Mouse (Mus musculus): ENCODE measurements around the gene Mcm8. TPM values are rescaled to one million over a fixed set of nuclear protein-coding genes. Genes with fewer than 3 reads are reported as not detected.

Mcm8 gene
- polyA plus RNA-seq (2012; rRNA removed): 4.3 and 6.5 TPM in 2 replicates

GRCm38 (mm10) chr2:132815608-132816314 lies at the start of gene Mcm8, which contains the start of gene Trmt6:
TSS of gene Mcm8 (plus strand) at chr2:132816141.
TSS of gene Trmt6 (minus strand) at chr2:132816055.
- TF ChIP-seq POLR2A (IDR thresholded peaks at IDR 0.05; ENCODE audit: borderline replicate concordance, extremely low read depth, insufficient read depth, insufficient read length, poor library complexity, severe bottlenecking) (0 out of 2 replicates have a peak, but pooled peaks have one; percentile 34), CTCF (IDR thresholded peaks at IDR 0.05; ENCODE audit: borderline replicate concordance, extremely low read depth, insufficient read depth, insufficient read length) (peak; percentile 27; the same call in 1 of the 2 replicates)

DNA sequence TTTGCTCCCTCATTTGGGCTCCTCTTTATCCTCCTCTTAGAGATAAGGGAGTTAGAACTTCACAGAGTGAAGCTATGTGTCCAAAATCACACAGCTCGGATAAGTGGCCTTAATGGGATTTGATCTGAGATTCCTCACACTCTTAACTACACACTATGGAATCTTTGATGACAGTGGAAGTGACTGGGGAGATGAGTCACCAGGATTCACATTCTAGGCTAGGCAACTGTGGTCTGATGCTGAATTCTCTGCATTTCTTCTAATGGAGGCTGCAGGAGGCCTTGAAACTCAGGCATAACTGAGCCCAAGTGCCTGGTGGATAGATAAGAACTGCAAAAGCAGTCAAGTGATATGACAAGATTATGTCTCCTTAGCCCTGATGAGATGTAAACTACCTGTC lies 45.1 kb upstream of the Mcm8 start:
- TF ChIP-seq CTCF (IDR thresholded peaks at IDR 0.05; ENCODE audit: borderline replicate concordance, extremely low read depth, insufficient read depth, insufficient read length): no peak
- TF ChIP-seq POLR2A (IDR thresholded peaks at IDR 0.05; ENCODE audit: borderline replicate concordance, extremely low read depth, insufficient read depth, insufficient read length, poor library complexity, severe bottlenecking): no peak
- no peak for DNase-seq (ENCODE audit: low read depth)

More at GRCm38 (mm10) chr2:132815608-132816314, at the start of gene Mcm8, which contains the start of gene Trmt6:
- peak; percentile 99 for DNase-seq (ENCODE audit: low read depth)

- no peak for DNase-seq (ENCODE audit: low read depth)
- TF ChIP-seq POLR2A (IDR thresholded peaks at IDR 0.05; ENCODE audit: borderline replicate concordance, extremely low read depth, insufficient read depth, insufficient read length, poor library complexity, severe bottlenecking): no peak
- TF ChIP-seq CTCF (IDR thresholded peaks at IDR 0.05; ENCODE audit: borderline replicate concordance, extremely low read depth, insufficient read depth, insufficient read length): no peak
These were observed 35.0 kb upstream of the Mcm8 start, which contains the start of gene Chgb for GRCm38 (mm10) chr2:132780978-132781377. TSS of gene Chgb (plus strand) at chr2:132781278.

DNA sequence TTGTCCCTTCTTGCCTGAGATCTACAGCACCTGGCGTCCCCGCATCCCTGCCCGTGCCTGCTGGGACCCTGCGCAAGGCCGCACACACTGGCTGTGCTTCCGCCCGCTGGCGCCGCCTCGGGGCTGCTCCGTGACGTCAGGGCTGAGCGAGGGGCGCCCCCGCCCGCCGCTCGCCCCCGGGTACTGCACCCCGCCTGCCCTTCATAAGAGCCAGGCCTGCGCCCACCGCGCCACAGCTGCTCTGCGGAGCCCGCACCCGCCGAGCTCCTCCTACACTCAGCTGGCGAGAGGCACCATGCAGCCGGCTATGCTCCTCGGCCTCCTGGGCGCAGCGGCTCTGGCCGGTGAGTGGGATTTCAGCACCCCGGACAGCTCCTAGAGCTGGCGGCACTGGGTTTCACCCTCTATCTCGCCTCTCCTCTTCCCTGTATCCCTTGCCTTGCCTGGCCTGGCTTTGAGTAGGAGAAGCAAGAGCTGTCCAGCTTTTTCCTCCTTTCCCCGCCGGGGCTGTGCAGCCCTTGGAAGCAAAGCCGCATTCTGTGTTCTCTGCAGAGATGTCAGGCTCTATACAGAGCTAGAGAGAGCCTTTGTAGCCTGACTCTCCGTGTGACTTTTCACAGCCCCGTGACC lies 34.4 kb upstream of the Mcm8 start:
- TF ChIP-seq CTCF (IDR thresholded peaks at IDR 0.05; ENCODE audit: borderline replicate concordance, extremely low read depth, insufficient read depth, insufficient read length) (no peak), POLR2A (IDR thresholded peaks at IDR 0.05; ENCODE audit: borderline replicate concordance, extremely low read depth, insufficient read depth, insufficient read length, poor library complexity, severe bottlenecking) (peak; percentile 53)
- DNase-seq (ENCODE audit: low read depth): peak; percentile 94

GRCm38 (mm10) chr2:132784039-132784438 lies 31.9 kb upstream of the Mcm8 start:
- no peak for TF ChIP-seq CTCF (IDR thresholded peaks at IDR 0.05; ENCODE audit: borderline replicate concordance, extremely low read depth, insufficient read depth, insufficient read length)
- no peak for TF ChIP-seq POLR2A (IDR thresholded peaks at IDR 0.05; ENCODE audit: borderline replicate concordance, extremely low read depth, insufficient read depth, insufficient read length, poor library complexity, severe bottlenecking)
- no peak for DNase-seq (ENCODE audit: low read depth)

DNA sequence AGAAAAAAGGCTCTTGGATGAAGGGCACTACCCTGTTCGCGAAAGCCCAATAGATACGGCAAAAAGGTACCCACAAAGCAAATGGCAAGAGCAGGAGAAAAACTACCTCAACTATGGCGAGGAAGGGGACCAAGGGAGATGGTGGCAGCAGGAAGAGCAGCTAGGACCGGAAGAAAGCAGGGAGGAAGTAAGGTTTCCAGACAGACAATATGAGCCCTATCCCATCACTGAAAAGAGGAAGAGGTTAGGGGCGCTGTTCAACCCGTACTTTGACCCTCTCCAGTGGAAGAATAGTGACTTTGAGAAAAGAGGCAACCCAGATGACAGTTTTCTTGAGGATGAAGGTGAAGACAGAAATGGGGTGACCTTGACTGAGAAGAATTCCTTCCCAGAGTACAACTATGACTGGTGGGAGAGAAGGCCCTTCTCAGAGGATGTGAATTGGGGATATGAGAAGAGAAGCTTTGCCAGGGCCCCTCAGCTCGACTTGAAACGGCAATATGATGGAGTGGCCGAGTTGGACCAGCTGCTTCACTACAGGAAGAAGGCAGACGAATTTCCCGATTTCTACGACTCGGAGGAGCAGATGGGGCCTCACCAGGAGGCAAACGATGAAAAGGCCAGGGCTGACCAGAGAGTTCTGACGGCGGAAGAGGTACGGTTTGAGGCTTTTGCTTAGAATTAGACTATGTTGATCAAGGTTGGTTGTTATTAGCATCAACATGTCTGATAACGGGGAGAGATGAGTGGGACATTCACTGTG lies 22.3 kb upstream of the Mcm8 start:
- TF ChIP-seq POLR2A (IDR thresholded peaks at IDR 0.05; ENCODE audit: borderline replicate concordance, extremely low read depth, insufficient read depth, insufficient read length, poor library complexity, severe bottlenecking) (no peak), CTCF (IDR thresholded peaks at IDR 0.05; ENCODE audit: borderline replicate concordance, extremely low read depth, insufficient read depth, insufficient read length) (no peak)
- no peak for DNase-seq (ENCODE audit: low read depth)

DNA sequence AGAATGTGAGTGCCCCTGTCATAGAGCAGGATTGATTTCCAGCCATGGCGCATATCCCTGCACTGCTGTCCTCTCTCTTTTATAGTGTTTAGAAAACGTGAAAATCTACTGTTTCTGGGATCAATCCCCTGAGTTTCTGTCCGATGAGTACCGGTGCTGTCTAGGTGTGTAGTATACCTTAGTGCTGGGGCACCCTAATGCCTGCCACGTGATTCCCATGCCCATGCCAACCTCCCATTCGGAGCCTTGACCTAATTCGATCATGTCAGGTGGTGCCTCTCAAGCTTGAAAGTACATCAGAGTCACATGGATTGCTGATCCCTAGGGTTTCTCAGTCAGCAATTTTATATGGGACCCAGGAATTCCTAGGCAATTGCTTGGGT lies 21.7 kb upstream of the Mcm8 start:
- no peak for DNase-seq (ENCODE audit: low read depth)
- no peak for TF ChIP-seq POLR2A (IDR thresholded peaks at IDR 0.05; ENCODE audit: borderline replicate concordance, extremely low read depth, insufficient read depth, insufficient read length, poor library complexity, severe bottlenecking)
- TF ChIP-seq CTCF (IDR thresholded peaks at IDR 0.05; ENCODE audit: borderline replicate concordance, extremely low read depth, insufficient read depth, insufficient read length): no peak

DNA sequence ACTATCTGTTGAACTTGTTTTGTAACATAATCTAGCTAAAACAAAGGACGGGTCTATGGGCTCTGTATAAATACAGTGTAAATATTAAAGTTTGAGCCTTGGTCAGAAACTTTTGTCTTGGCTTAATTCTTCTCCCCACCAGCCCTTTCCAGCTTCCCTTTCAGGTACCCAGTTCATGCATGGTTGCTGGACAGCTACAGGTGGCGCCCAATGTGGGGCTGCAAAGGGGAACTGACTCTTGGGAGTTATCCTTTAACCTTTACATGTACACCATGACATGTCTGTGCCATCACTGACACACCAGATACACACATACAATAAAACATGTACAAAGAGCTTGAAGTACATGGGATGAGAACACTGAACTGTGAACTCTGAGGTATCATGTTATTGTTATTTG lies 13.0 kb upstream of the Mcm8 start:
- no peak for DNase-seq (ENCODE audit: low read depth)
- TF ChIP-seq POLR2A (IDR thresholded peaks at IDR 0.05; ENCODE audit: borderline replicate concordance, extremely low read depth, insufficient read depth, insufficient read length, poor library complexity, severe bottlenecking) (no peak), CTCF (IDR thresholded peaks at IDR 0.05; ENCODE audit: borderline replicate concordance, extremely low read depth, insufficient read depth, insufficient read length) (no peak)

DNA sequence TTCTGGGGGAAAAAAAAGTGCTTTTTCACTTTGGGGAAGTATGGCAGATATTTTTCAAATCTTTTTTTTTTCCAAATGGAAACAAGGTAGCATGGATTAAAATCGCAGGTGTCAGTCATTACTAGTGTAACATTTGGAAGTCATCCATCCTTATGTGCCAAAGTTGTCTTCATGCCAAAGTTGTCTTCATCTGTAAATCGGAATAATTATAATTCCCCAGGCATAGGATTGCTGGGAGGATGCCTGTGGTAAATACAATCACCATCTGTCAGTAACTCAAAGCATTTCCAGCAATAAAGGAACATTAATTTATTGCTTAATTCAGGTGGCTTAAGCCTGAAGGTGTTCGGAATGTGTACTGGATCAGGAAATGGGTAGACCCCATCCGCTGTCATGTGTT lies 25.1 kb downstream of the Mcm8 start:
- peak; percentile 49 for DNase-seq (ENCODE audit: low read depth)

DNA sequence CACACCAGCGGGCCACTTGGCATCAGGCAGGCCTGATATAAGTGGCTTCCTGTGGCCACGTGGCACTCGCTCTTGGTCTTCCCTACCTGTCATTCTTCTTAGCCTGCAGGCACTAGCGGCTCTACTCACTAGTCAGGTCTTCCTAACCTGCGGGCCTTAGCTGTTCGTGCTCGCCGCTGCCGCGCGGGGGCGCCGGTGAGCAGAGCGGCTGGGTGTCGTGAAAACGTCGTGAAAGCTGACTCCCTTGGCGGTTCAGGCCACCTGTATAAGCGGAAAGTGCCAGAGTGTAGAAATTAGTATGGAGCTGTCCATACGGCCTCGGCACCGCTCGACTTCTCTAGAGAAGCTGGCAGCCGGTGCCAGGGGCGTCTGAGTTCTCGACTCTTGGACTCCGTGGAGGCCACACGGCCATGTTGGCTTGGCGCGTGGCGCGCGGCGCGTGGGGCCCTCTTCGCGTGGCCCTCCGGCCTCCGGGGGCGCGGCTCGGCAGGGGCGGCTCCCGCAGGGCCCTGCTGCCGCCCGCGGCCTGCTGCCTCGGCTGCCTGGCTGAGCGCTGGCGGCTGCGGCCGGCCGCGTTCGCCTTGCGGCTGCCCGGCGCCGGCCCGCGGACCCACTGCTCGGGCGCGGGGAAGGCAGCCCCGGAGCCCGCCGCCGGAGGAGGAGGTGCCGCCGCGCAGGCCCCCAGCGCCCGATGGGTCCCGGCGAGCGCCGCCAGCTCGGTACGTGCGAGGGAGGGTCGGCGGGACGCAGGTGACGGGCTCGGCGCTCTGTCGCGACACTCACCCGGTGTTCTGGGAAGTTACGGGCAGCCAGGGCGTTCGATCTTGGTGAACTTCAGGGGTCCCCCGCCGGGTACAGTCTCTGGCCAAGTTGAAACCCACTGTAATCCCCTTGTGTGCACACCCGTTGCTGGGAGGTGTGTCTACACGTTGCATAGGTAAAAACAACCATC lies 30.7 kb downstream of the Mcm8 start, which contains the start of gene Crls1:
TSS of gene Crls1 (plus strand) at position 260 of the 952 bp plus-strand sequence.
- DNase-seq (ENCODE audit: low read depth): peak; percentile 98
- TF ChIP-seq POLR2A (IDR thresholded peaks at IDR 0.05; ENCODE audit: borderline replicate concordance, extremely low read depth, insufficient read depth, insufficient read length, poor library complexity, severe bottlenecking) (peak; percentile 48; the same call in 1 of the 2 replicates), CTCF (IDR thresholded peaks at IDR 0.05; ENCODE audit: borderline replicate concordance, extremely low read depth, insufficient read depth, insufficient read length) (peak; percentile 99)

More for the DNA sequence above, 25.1 kb downstream of the Mcm8 start:
- TF ChIP-seq CTCF (IDR thresholded peaks at IDR 0.05; ENCODE audit: borderline replicate concordance, extremely low read depth, insufficient read depth, insufficient read length) (no peak), POLR2A (IDR thresholded peaks at IDR 0.05; ENCODE audit: borderline replicate concordance, extremely low read depth, insufficient read depth, insufficient read length, poor library complexity, severe bottlenecking) (no peak)
